Mouse (Mus musculus) T-helper 1 cell (primary cell): ENCODE measurements around the gene Itpr1.

Source experiments
- in situ Hi-C: fragments of 300-600 bp; cut with MboI, MseI; formaldehyde crosslinking; loops from one replicate; pipeline ENCODE4 v1.15.1; 2025; ENCODE audit warnings: high pct_unique_total_duplicates

The Itpr1 gene

DNA sequence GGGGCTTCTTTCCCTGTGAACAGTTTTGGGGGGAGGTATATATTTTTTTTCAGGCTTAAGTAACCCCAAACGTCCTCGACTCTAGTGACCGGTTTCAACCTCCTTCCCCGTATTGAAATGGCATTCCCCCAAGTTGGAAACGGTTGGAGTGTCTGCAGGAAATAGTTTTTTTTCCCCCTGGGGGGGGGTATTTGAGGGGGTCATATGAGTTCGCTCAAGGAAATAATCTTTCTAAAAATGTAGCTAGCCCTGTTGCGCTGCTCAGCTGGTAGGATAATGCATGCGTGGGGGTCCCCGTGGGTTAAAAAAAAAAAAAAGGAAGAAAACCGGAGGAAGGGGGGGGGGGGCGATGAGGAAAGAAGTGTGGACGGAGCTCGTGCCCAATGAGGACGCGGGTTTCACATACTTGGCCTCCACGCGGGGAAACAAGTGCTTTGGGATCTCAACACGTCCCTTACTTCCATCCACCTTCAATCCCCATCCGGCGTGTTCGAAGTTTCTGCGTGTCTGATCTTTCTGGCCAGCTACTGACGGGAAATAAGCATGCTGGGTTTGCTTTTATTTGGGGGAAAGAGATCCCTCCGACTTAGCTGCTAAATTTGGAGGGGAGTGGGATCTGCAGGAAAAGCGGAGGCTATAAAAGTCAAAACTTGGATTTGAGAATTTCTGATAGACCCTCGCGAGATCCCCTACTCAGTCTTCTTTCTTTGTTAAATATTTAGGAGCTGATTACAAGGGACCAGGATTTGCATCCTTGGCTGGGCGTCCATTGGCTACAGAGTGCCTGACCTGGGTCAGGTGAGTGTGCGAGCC lies 791 bp downstream of the Itpr1 start:
- in situ Hi-C loops, result loop anchor here (5.0 kb wide), 1 partner anchor 41 kb away; no protein-coding TSS in a partner anchor

DNA sequence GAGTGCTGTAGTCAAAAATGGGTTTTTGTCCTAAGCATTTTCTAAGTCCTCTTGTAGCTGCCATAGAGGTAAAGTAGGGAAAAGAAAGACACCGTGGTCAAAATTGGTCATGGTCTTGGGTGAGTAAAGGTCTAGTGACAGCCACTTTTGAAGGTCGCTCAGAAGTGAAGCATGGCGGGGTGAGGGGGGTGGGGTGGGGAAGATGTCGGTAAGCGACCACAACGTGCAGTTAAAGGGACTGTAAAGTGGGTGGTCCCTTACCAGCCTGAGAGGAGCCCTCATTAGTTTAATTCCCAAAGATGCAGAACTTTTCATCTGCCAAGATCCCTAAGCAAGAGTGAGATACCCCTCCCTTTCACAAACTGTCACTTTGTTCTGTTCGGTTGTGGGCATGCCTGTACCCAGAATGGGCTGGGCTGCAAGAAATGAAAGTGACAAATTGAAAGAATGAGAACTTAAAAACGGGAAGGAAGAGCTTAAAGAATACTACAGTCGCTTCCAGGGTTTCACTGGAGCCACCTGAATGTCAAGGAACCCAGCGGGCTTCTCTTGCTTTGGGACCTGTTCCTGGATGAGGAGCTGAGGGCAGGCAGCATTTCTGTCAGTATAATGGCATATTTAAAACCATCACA lies 1.5 kb downstream of the Itpr1 start:
- in situ Hi-C loops, result loop anchor here (5.0 kb wide), 1 partner anchor 42 kb away; no protein-coding TSS in a partner anchor

DNA sequence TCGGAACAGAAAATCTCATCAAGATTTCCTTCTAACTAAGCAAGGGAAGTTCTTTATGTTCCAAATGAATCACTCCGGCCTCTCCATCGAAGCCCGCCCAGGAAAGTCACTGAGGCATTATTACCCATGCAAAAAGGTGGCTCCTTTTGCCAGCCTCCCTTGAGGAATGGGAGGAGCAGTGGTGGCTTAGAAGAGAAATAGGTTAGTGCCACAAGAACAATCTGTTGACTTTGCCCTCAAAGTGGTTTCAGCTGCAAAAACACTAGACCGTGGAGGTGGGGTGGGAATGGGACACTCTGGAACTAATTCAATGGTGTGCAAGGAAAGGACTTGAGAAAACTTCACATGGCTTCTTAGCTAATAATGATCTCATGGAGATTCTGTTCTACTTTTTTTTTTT lies 3.2 kb downstream of the Itpr1 start:
- in situ Hi-C loops, result no loop called here

DNA sequence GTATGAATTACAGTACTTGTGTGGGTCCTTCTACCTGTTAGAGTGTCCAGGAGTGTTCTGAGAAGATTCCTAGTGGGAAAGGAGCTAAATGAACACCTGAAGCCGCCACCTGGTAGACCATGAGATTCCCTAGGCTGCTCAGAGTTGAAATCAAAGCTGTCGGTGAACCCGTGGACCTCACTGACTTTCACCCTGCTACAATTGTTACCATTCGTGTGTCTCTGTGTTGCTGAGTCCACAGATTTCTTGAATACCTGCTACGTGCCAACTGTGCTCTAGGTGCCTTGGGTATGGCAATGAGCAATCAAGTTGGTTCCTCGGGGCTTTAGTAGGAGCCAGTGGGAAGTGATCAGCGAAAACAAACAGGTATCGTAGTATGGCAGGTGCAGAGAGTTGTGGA lies 3.9 kb downstream of the Itpr1 start:
- in situ Hi-C loops, result no loop called here

DNA sequence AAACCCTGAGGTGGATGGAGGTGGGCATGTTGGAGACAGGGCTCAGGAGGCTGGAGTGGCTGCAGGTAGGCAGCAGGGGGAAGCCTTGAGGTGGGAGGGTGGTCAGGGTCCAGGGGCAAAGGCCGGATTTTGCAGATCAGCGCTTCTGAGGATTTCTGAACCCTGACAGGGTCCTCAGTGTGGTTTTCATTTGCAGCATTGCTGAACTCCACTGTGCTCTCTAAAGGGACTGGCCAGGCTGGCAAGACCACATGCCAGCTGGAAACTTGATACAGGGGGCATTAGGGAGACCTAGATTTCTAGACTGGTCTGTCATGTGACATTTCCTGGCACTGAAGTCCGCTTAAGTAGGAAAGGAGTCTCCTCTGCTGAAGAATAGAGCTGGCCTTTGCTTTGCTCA lies 5.1 kb downstream of the Itpr1 start:
- in situ Hi-C loops, result no loop called here

DNA sequence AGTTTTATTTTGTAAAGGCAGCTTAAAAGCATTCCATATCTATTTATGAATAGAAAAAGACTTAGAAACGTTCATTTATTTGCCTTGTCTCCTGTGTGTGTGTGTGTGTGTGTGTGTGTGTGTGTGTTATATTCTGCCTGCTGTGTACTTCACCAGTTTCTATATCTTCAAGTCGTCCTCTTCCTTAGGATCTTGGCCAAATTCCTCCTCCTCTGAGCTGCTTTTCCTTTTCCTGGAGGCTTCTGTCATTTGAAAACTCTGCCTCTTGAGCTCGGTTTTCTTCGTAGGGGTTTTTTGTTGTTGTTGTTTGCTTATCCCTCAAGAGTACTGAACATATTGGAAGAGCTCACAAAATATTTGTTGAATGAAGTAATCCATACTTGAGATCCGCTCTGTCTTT lies 9.5 kb downstream of the Itpr1 start:
- in situ Hi-C loops, result no loop called here

DNA sequence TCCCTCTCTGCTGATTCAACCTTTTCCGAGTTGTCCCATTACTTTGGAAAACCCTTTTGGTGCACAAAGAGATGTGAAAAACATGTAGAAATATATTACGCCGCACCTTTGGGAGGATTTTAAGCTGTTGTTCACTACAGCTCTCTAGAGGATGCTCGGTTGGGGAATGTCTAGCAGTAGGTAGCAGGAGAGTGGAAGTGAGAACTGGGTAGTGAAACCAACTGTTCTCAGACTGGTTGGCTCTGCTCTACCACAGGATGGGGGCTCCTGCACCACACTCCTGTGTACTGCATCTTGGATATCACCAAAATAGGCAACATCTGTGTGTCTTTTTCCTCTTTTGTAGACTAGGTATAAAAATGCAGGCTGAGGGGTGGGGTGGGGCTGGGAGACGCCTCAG lies 10.0 kb downstream of the Itpr1 start:
- in situ Hi-C loops, result no loop called here

DNA sequence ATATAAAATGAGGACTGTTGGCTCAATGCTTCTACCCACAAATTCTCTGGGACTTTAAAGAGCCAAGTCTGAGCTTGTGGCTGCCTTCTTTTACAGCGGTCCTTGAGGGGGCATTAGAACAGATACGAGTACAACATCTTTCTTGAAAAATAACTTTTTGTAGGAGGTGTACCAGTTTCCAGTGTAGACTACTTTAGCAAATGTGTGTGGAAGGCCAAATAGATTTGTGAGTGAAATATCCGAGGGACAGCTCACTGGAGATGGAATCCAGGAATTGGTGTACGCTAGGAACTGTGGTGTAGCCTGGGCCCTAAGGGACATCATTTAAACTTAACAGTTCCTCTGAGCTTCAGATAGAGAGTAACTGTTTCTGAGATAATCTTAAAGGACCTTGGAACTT lies 11.5 kb downstream of the Itpr1 start:
- in situ Hi-C loops, result no loop called here

DNA sequence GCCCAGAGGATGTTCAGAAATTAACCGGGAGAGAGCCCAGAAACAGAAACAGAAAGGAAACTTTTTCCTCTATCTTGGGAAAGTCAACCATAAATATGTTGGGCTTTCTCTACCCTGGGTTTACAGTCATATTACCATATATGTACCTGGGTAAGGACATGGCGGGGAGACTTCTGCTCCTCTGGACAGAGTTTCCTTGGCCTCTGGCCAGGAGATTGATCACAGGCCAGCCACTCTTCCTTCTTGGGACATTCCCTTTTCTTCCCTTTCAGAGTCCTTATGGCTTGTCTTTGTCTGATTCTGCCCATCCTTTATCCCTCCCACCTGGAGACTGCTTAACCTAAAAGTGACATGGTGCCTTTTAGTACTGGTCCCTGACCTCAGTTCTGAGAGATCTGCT lies 12.1 kb downstream of the Itpr1 start:
- in situ Hi-C loops, result no loop called here

DNA sequence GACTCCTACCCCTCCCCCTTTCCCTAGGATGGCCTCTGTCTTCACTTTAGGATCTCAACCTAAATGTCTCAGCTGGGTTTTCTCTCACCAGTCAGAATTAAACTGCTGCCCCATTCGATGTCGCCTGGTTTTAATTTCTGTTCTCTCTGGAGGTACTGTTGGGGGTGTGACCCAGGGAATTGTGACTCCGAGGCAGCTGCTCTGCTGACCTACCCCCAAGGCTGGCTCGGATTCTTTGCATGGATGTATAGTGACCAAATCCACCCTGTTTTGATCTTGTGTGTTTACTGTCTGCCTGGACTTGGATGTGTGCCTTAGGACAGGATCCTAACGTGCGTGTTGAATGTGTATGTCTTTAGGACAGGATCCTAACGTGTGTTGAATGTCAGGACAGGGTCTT lies 13.3 kb downstream of the Itpr1 start:
- in situ Hi-C loops, result no loop called here

DNA sequence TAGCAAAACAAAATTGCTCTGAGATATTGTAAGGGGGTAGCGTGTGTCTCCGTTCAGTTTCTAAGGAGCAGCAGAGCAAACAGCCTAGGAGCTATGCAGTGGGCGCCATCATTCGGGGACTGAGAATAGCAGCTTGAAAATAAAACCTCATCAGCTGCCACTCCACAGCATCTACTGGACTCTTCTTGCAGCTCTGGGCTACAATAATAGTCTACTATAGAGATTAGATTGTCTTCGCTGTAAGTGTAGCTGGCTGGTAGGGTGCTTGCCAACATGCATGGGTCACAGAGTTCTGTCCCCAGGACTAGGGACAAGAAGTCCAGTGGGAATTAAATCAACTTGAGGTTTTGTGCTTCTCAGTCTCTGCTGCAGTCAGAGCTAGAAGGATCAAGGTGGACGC lies 14.6 kb downstream of the Itpr1 start:
- in situ Hi-C loops, result no loop called here

DNA sequence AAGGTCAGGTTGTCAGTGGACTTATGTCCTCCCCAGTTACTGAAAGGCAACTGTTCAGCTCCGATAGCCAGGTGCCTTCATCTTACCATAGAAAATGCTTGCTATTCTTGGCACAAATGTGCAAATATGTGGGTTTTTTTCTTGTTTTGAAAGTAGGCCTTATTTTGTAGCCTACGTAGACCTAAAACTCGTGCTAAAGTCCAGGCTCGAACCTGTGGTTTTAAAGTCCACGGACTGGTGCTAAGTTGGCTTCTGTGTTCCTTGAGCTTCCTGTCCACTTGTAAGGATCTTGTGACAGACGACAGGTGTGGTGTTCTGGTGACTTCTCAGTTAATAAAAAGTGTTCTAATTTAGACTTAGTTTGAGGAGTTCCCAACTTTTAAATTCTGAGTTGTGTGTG lies 15.2 kb downstream of the Itpr1 start:
- in situ Hi-C loops, result no loop called here

DNA sequence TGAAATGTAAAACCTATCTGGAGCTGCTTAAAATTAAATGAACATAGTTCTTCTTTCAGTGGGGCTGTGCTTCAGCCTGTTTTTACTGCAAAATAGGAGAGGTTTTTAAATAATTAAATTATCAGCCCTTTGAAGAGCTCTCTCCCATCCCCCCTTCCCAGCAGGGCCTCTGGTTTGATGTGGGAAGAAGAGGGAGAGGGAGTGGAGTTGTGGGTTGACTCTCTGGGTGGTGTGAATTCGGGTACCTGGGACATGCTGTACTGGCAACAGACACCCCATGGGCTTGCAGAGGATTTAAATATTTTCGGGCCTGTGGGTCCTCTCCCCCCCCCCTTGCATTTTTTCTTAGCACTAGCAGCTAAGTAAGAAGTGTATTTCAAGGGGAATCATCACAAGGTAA lies 15.7 kb downstream of the Itpr1 start:
- in situ Hi-C loops, result no loop called here

DNA sequence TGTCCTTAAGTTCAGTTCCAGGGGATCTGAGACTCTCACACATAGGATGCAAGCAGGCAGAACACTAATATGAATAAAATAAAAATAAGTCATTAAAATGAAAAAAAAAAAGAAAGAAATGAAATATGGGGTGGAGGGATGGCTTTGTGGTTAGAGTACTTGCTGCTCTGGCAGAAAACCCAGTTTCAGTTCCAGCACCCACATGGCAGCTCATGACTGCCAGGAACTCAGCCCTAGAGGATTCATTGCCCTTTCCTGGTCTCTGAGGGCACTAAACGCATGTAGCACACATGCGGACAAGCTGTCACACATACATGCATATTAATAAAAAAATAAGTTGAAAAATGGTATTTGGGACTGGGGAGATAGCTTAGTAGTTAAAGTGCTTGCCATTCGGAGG lies 17.7 kb downstream of the Itpr1 start:
- in situ Hi-C loops, result no loop called here

DNA sequence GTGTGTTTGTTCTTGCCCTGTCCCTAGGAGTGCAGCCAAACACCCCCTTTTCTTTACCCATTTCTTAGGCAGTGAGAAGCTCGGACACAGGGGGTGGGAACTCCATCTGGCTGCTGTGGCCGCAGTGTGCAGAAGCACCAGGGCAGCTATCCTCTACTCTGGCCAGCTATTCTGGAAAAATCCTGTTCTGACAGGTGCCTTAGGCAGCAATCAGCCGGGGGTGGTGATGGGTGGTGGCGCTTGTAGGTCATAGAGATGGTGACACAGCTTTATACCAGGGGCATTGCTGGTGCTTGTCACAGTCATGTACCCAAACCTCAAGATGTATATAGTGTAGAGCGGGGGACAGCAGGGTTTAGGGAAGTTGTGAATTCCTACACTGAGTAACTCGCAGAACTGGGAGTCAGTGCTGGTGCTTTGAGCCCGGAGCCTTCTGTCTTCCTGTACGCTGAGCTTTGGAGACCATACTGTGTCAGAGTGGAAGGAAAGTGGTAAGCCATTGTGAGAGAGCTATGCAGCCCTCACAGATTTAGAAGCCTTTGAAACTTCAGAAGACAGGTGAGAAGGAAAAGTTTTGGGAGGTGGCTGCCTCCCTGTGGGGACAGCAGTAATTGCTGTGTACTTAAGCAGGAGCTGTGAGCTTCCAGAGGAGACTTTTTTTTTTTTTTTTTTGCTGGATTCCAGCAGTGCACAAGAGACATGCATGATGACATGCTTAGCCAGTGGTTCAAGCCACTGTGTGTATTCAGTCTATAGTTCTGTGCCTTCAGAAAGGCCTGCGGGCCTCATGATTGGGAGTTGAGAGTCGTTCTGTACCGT lies 19.2 kb downstream of the Itpr1 start:
- in situ Hi-C loops, result no loop called here

DNA sequence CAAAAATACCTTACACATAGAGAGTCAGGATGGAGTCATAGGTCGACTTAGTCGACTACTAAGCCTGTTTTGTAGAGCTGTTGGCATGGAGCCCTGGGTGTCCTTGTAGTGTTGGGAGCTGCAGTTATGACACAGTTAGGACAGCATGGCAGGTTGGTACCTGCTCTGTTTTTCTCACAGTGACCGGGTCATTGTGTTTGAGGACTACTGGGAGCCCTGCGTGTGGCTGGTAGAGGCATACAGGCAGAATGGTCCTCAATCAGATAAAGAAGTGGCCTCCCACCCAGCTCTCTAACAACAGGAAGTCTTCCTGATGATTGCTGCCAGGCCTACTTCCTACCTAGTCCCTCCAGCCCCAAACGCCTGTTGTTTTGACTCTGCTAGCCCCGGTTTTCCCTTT lies 20.2 kb downstream of the Itpr1 start:
- in situ Hi-C loops, result no loop called here

DNA sequence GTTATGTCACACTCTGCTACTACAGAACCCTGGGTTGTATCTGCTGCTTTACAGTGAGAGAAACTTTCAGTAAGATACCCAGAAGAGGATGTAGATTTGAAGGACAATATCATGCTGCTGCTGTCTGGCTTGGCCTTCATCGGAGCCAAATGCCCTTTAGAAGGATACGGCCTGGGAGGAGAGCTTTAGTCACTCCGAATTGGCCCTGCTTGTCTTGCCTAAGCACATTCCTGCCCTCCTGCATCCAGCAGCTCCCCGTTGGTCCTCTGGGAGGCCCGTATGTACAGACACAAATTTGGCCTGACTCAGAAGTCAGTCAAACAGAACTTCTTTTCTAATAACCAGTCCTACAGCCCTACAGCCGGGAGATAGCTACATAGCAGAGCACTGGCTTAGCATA lies 21.6 kb downstream of the Itpr1 start:
- in situ Hi-C loops, result no loop called here

DNA sequence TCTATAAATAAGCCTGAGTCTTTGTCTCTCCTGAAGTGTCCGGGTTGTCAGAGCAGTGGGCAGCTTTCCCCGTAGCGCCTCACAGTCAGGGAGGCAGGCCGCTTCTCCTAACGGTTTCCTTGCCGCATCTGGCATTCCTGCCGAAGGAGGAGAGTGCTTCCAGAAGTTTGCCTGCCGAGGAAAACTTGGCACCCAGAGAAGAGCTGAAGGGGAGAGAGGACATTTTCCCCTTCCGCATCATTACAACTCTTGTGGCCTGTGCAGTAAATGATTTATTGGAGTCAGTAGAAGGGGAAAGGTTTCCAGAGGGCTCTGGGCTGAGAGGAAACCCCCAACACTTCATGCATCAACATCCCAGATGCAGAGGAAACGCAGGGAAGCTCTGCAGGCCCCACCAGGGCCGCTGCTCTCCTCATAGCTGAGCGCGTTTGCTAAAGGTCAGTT lies 22.8 kb downstream of the Itpr1 start:
- in situ Hi-C loops, result no loop called here

DNA sequence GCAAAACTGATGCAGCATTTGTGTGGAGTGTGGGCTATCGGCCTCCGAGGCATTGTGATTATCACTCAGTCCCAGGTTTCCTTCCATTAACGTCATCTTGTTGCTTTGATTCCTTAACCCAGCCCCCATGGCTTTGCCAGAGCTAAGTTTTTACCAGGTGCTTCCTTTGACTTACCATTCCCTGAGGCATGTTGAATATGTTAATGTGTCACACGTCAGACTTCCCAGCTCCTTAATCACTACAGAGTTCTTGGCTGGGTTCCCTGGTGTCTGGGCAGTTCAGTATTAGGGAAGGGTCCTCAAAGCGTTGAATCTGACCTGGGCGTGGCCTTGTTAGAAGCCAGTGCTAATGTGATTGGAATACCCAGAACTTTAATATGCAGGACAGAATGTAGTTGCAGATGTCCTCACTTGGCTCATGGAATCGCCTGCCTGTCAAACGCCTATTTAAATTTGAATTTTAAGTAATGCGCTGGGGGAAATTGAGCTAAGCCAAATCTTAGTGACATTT lies 23.6 kb downstream of the Itpr1 start:
- in situ Hi-C loops, result no loop called here

DNA sequence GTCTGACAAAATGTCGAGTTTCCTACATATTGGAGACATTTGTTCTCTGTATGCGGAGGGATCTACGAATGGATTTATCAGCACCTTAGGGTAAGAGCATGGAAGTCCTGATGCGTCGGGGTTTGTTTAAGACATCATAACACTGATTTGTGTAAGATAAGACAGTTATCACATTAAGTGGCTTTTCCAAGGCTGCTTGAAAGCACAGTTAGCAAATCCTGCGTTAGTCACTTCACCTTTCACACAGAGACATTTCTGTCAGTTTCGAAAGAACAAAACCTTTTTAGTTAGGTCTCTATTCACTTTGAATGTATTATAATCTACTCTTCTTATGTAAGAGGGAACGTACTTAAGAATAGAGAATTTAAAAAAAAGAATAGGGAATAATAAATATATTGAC lies 24.1 kb downstream of the Itpr1 start:
- in situ Hi-C loops, result no loop called here

DNA sequence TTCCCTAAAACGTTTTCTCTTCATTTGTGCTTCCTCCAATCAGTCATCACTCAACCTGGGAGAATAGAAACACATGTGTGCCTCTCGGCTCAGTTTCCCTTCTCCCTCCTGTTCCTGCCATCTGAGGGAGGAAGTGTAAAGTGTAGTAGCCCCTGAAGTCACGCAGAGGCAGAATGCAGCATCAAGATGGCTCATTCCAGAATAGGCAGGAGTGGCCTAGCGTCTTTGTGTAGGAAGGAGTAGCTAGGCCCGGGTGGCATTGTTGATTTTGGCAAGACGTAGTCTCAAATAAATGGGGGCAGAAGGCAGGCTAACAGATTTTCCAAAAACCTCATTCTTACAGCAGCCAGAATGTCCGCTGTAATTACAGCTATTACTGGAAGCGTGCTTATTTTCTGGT lies 24.7 kb downstream of the Itpr1 start:
- in situ Hi-C loops, result no loop called here

DNA sequence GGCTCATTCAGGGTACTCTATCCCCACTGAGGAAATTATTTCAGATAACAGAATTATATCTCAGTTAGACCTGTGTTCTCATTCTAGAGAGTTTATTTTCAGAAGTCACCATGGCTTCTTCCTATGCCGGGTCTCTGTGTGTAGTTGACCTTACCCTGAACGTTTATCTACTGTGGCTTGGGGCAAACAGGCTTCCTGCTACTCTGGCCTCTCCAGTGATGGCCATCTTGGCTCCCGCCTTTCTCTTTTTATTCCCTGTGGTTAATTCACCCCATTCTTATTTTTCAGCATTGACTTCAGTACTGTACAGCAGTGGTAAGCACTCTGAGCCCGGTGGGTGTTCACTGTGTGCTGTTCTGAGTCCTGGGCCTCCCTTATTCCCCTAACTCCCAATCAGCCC lies 25.1 kb downstream of the Itpr1 start:
- in situ Hi-C loops, result no loop called here
